Mouse (Mus musculus): ENCODE results near the gene Palm2.

Gene Palm2

GRCm38 (mm10) chr4:57514003-57514937 lies 80.2 kb downstream of the Palm2 start:
- DNase-seq: no peak

- no peak for DNase-seq
These were observed 81.3 kb downstream of the Palm2 start for GRCm38 (mm10) chr4:57515356-57515755.

GRCm38 (mm10) chr4:57523456-57523855 lies 89.4 kb downstream of the Palm2 start:
- no peak for DNase-seq

GRCm38 (mm10) chr4:57524461-57524860 lies 90.4 kb downstream of the Palm2 start:
- no peak for DNase-seq

GRCm38 (mm10) chr4:57525221-57526011 lies 91.4 kb downstream of the Palm2 start:
- no peak for DNase-seq

GRCm38 (mm10) chr4:57528296-57528695 lies 94.2 kb downstream of the Palm2 start:
- DNase-seq: no peak

- no peak for DNase-seq
These were observed 99.6 kb downstream of the Palm2 start for GRCm38 (mm10) chr4:57533686-57534085.

GRCm38 (mm10) chr4:57534232-57534631 lies 100.2 kb downstream of the Palm2 start:
- no peak for DNase-seq

- no peak for DNase-seq
These were observed 101.0 kb downstream of the Palm2 start for GRCm38 (mm10) chr4:57535087-57535486.

GRCm38 (mm10) chr4:57538029-57538688 lies 104.1 kb downstream of the Palm2 start:
- no peak for DNase-seq

GRCm38 (mm10) chr4:57543692-57544256 lies 109.7 kb downstream of the Palm2 start:
- no peak for DNase-seq

- DNase-seq: no peak
These were observed 113.7 kb downstream of the Palm2 start for GRCm38 (mm10) chr4:57547785-57548184.

- DNase-seq: no peak
These were observed 116.2 kb downstream of the Palm2 start for GRCm38 (mm10) chr4:57550216-57550615.

- no peak for DNase-seq
These were observed 123.1 kb downstream of the Palm2 start for GRCm38 (mm10) chr4:57557102-57557501.

GRCm38 (mm10) chr4:57559438-57559837 lies 125.4 kb downstream of the Palm2 start:
- no peak for DNase-seq

- no peak for DNase-seq
These were observed 126.0 kb downstream of the Palm2 start for GRCm38 (mm10) chr4:57560010-57560409.

GRCm38 (mm10) chr4:57561055-57561454 lies 127.0 kb downstream of the Palm2 start:
- no peak for DNase-seq

- no peak for DNase-seq
These were observed 131.2 kb downstream of the Palm2 start for GRCm38 (mm10) chr4:57565283-57565682.

GRCm38 (mm10) chr4:57565811-57566210 lies 131.8 kb downstream of the Palm2 start:
- no peak for DNase-seq

GRCm38 (mm10) chr4:57567666-57568206 lies 133.7 kb downstream of the Palm2 start, which contains the start of gene Pakap:
Gene Pakap (plus strand): TSS chr4:57568179.
- DNase-seq: no peak

- DNase-seq: no peak
These were observed 134.4 kb downstream of the Palm2 start for GRCm38 (mm10) chr4:57568268-57569068.

- DNase-seq: no peak
These were observed 135.0 kb downstream of the Palm2 start for GRCm38 (mm10) chr4:57569069-57569355.

Measured in kidney, adult 8-10 months (tissue).